Mouse (Mus musculus) G1E (cell line): Measurements from ENCODE around the gene Kndc1.

ENCODE experiments used
- CTCF ChIP-seq: IDR thresholded peaks from 2 replicates; pipeline ENCODE4 v1.5.1; 2012; ENCODE audit warnings: low read depth, low read length, inconsistent platforms, mixed read lengths
- GATA1 ChIP-seq: IDR thresholded peaks from 2 replicates; pipeline ENCODE4 v1.6.1; 2012; ENCODE audit warnings: borderline replicate concordance, low read length, inconsistent platforms, mixed read lengths
- GATA2 ChIP-seq: IDR thresholded peaks from 2 replicates; pipeline ENCODE4 v1.6.1; 2012; ENCODE audit warnings: low read depth, low read length, inconsistent platforms, borderline replicate concordance
- POLR2AphosphoS5 ChIP-seq: IDR thresholded peaks from 2 replicates; pipeline ENCODE4 v1.6.1; 2012; ENCODE audit warnings: low read depth, low read length, inconsistent platforms; ENCODE audit not compliant: insufficient replicate concordance
- TAL1 ChIP-seq: conservative IDR thresholded peaks from 2 replicates; pipeline ENCODE4 v1.6.1; 2012; ENCODE audit warnings: low read depth, low read length, inconsistent platforms, mixed read lengths

GRCm38 (mm10) chr7:139905661-139906060 lies 11.2 kb downstream of the Kndc1 start:
- no peak for TF ChIP-seq CTCF
- no peak for TF ChIP-seq GATA1
- no peak for TF ChIP-seq TAL1
- no peak for TF ChIP-seq POLR2AphosphoS5
- no peak for TF ChIP-seq GATA2
